Mouse (Mus musculus) C2C12 (cell line): Measurements from ENCODE around the gene Tenm2. TPM values are rescaled to one million over a fixed set of nuclear protein-coding genes. Genes with fewer than 3 reads are reported as not detected.

Experiments
- H3K27me3 ChIP-seq: one replicate; pipeline ENCODE4 v1.6.1; 2011; ENCODE audit not compliant: control insufficient read depth, insufficient read depth, insufficient read length
- H3K36me3 ChIP-seq: one replicate; pipeline ENCODE4 v1.6.1; 2011; ENCODE audit not compliant: control insufficient read depth, insufficient read depth
- H3K4me3 ChIP-seq: one replicate; pipeline ENCODE4 v1.5.1; 2011; ENCODE audit warnings: mild to moderate bottlenecking, control low read depth; ENCODE audit not compliant: poor library complexity, insufficient read depth, severe bottlenecking
- H3K79me2 ChIP-seq: one replicate; pipeline ENCODE4 v1.6.1; 2011; ENCODE audit not compliant: control insufficient read depth, insufficient read depth
- H3K79me3 ChIP-seq: one replicate; pipeline ENCODE4 v1.6.1; 2011; ENCODE audit warnings: low read depth, control low read depth
- H3ac ChIP-seq: one replicate; pipeline ENCODE3; 2011; ENCODE audit warnings: low read depth; ENCODE audit not compliant: control insufficient read depth, insufficient read length
- CEBPB ChIP-seq: IDR thresholded peaks from one replicate; pipeline ENCODE4 v1.6.1; 2011; ENCODE audit warnings: low read depth, mild to moderate bottlenecking, control low read depth, moderate library complexity
- CTCF ChIP-seq: IDR thresholded peaks from one replicate; pipeline ENCODE4 v1.5.1; 2011; ENCODE audit not compliant: control insufficient read depth, insufficient read depth, insufficient read length
- FOSL1 ChIP-seq: IDR thresholded peaks from one replicate; pipeline ENCODE4 v1.8.0; 2011; ENCODE audit warnings: mild to moderate bottlenecking, low read length; ENCODE audit not compliant: poor library complexity, insufficient read depth, severe bottlenecking
- MAX ChIP-seq: IDR thresholded peaks from one replicate; pipeline ENCODE4 v1.6.1; 2011; ENCODE audit warnings: mild to moderate bottlenecking, control low read depth
- MYOD1 ChIP-seq: IDR thresholded peaks from one replicate; pipeline ENCODE4 v1.6.1; 2011; ENCODE audit warnings: low read depth; ENCODE audit not compliant: control insufficient read depth, insufficient read length
- MYOG ChIP-seq: IDR thresholded peaks from one replicate; pipeline ENCODE4 v1.6.1; 2011; ENCODE audit not compliant: control insufficient read depth, insufficient read length; ENCODE audit errors: extremely low read depth
- USF1 ChIP-seq: IDR thresholded peaks from one replicate; pipeline ENCODE4 v1.6.1; 2011; ENCODE audit warnings: low read depth, mild to moderate bottlenecking, control low read depth, moderate library complexity
- polyA plus RNA-seq: library from polyadenylated mRNA; unstranded; fragments of >200 nt; fragmentation: generic; extraction: Trizol; gene quantifications from one replicate; pipeline ENCODE4 v1.2.1, GENCODE M21; 2012; ENCODE audit warnings: missing spikeins

Tenm2 gene
- polyA plus RNA-seq, 1 experiment = not detected

- no peak for TF ChIP-seq CEBPB
- no peak for TF ChIP-seq USF1
- no peak for TF ChIP-seq FOSL1
- TF ChIP-seq CTCF = no peak
- TF ChIP-seq MYOG = no peak
- no peak for TF ChIP-seq MAX
- TF ChIP-seq MYOD1 = no peak
- H3K27me3 ChIP-seq = no peaks in the 10 kb centered on the region
- no peaks in the 10 kb centered on the region for H3K36me3 ChIP-seq
- H3K4me3 ChIP-seq = no peak overlapping the region
- no peaks in the 10 kb centered on the region for H3K79me3 ChIP-seq
- H3ac ChIP-seq = no peak overlapping the region
- H3K79me2 ChIP-seq = no peaks in the 10 kb centered on the region
Observed at GRCm38 (mm10) chr11:37076989-37077598, 158.7 kb downstream of the Tenm2 start.

- H3K79me3 ChIP-seq = no peaks in the 10 kb centered on the region
- TF ChIP-seq CTCF (no peak), MAX (no peak), MYOG (no peak), CEBPB (no peak), FOSL1 (no peak), USF1 (no peak), MYOD1 (no peak)
- H3K79me2 ChIP-seq = no peaks in the 10 kb centered on the region
- H3K4me3 ChIP-seq = no peak overlapping the region
- no peaks in the 10 kb centered on the region for H3K36me3 ChIP-seq
- H3ac ChIP-seq = no peak overlapping the region
- no peaks in the 10 kb centered on the region for H3K27me3 ChIP-seq
Observed at GRCm38 (mm10) chr11:37075349-37075748, 160.4 kb downstream of the Tenm2 start.

GRCm38 (mm10) chr11:37065459-37065858 is 170.3 kb downstream of the Tenm2 start:
- no peak overlapping the region for H3K4me3 ChIP-seq
- no peaks in the 10 kb centered on the region for H3K79me2 ChIP-seq
- H3K27me3 ChIP-seq = no peaks in the 10 kb centered on the region
- no peak overlapping the region for H3ac ChIP-seq
- no peak for TF ChIP-seq CTCF
- TF ChIP-seq MYOG = no peak
- TF ChIP-seq USF1 = no peak
- H3K79me3 ChIP-seq = no peaks in the 10 kb centered on the region
- H3K36me3 ChIP-seq = no peaks in the 10 kb centered on the region

GRCm38 (mm10) chr11:37046671-37047070 is 189.1 kb downstream of the Tenm2 start:
- H3K79me3 ChIP-seq = no peaks in the 10 kb centered on the region
- no peaks in the 10 kb centered on the region for H3K79me2 ChIP-seq
- no peaks in the 10 kb centered on the region for H3K36me3 ChIP-seq
- H3ac ChIP-seq = no peak overlapping the region
- H3K27me3 ChIP-seq = no peaks in the 10 kb centered on the region
- H3K4me3 ChIP-seq = no peak overlapping the region
- TF ChIP-seq MAX (no peak), USF1 (no peak), CTCF (no peak), FOSL1 (no peak), CEBPB (no peak), MYOG (no peak)

GRCm38 (mm10) chr11:37041259-37041658 is 194.5 kb downstream of the Tenm2 start:
- no peaks in the 10 kb centered on the region for H3K79me2 ChIP-seq

GRCm38 (mm10) chr11:37039283-37039682 is 196.5 kb downstream of the Tenm2 start:
- Histone ChIP-seq H3K4me3 (no peak overlapping the region), H3ac (no peak overlapping the region), H3K79me2 (no peaks in the 10 kb centered on the region), H3K27me3 (no peaks in the 10 kb centered on the region), H3K36me3 (no peaks in the 10 kb centered on the region), H3K79me3 (no peaks in the 10 kb centered on the region)
- no peak for TF ChIP-seq CTCF
- TF ChIP-seq FOSL1 = no peak
- no peak for TF ChIP-seq USF1
- TF ChIP-seq CEBPB = no peak
- TF ChIP-seq MAX = no peak

More at GRCm38 (mm10) chr11:37041259-37041658, 194.5 kb downstream of the Tenm2 start:
- Histone ChIP-seq H3ac (no peak overlapping the region), H3K36me3 (no peaks in the 10 kb centered on the region), H3K79me3 (no peaks in the 10 kb centered on the region), H3K4me3 (no peak overlapping the region), H3K27me3 (no peaks in the 10 kb centered on the region)
- TF ChIP-seq CTCF (no peak), USF1 (no peak), MYOD1 (no peak), FOSL1 (no peak), MYOG (no peak), CEBPB (no peak), MAX (no peak)
